In genomic region chr11:51648566-51648965, GRCm38 (mm10) we compare ENCODE assay signal across 8 mouse cellular contexts. TPM values are rescaled to one million over a fixed set of nuclear protein-coding genes. Genes with fewer than 3 reads are reported as not detected.
DNase-seq lines count a peak whose midpoint lies in the region; ATAC-seq lines count a peak whose summit lies in the region.

No protein-coding gene starts in this region.

- H3K9me3 ChIP-seq in hindbrain, embryonic 14.5 days (ENCODE audit: control insufficient read depth, low read length) = no peaks in the 10 kb centered on the region

- H3K4me1 ChIP-seq in hindbrain, embryonic 14.5 days (replicated peaks; ENCODE audit: control insufficient read depth, insufficient read depth, low read length) = peaks cover 23% of the 10 kb centered on the region

- H3K9ac ChIP-seq in hindbrain, embryonic 14.5 days = peak overlapping the region; percentile 77; the same call in 1 of the 2 replicates

- H3K27ac ChIP-seq in hindbrain, embryonic 14.5 days = peak overlapping the region; percentile 21

- peak; percentile 40 for DNase-seq in adrenal gland, postnatal 14 days
- DNase-seq in adrenal gland, adult 18-20 months (ENCODE audit: low spot score in 2 of 2) = no peak
- peak; percentile 76 for DNase-seq in embryo, embryonic 10 days (ENCODE audit: low spot score)
- no peak for DNase-seq in hindbrain, embryonic 14.5 days (ENCODE audit: low spot score)
- DNase-seq in lung, postnatal 14 days = peak; percentile 31
- no peak for DNase-seq in right cerebral cortex, postnatal 25 days
- DNase-seq in adrenal gland, postnatal 4 days (ENCODE audit: low spot score in 2 of 2) = no peak

- peaks cover 18% of the 10 kb centered on the region; the same call in 1 of the 2 replicates for H3K27me3 ChIP-seq in hindbrain, embryonic 14.5 days (ENCODE audit: control insufficient read depth, insufficient read depth, low read length)

- peak overlapping the region; percentile 94 for H3K4me2 ChIP-seq in hindbrain, embryonic 14.5 days (replicated peaks)

- peak; percentile 25; the same call in 1 of the 2 replicates for ATAC-seq in hindbrain, embryonic 14.5 days (ENCODE audit: low FRiP score)
- no peak for ATAC-seq in erythroblast, adult 5-6 weeks (replicated peaks; ENCODE audit: low FRiP score, poor library complexity, severe bottlenecking)

- WGBS in hindbrain, embryonic 14.5 days = 4% methylated on average over 3 of the region's 3 CpGs

- no peaks in the 10 kb centered on the region for H3K36me3 ChIP-seq in hindbrain, embryonic 14.5 days (replicated peaks; ENCODE audit: control insufficient read depth, insufficient read depth)

- peak overlapping the region; percentile 67; the same call in 1 of the 2 replicates for H3K4me3 ChIP-seq in hindbrain, embryonic 14.5 days (replicated peaks; ENCODE audit: low read length)

RNA-seq across cellular contexts. Expression of gene N4bp3, which starts 2.1 kb away (rescaled TPM):
- total RNA-seq in adrenal gland, postnatal 14 days (2021) = 16.2 and 18.8 TPM in 2 replicates
- 1 to 10 TPM; 6.3 to 7.7 TPM for total RNA-seq in adrenal gland, adult 18-20 months (2021)
- polyA plus RNA-seq in hindbrain, embryonic 14.5 days (2014; fragmentation: Nextera tagmentation; extraction: Ambion mirVana) = 19.9 and 22.4 TPM in 2 replicates
- 10 to 100 TPM; 19.8 to 26.5 TPM for total RNA-seq in adrenal gland, postnatal 4 days (2021)
- 1.0 TPM in 1 of 2 replicates, not detected in the other for total RNA-seq in erythroblast, adult 5-6 weeks (2015; ENCODE audit: low replicate concordance)
- total RNA-seq in erythroblast, adult 5-6 weeks (2017; ENCODE audit: low replicate concordance) = not detected in 2 replicates

RNA-seq across cellular contexts. Expression of gene D930048N14Rik, which starts 2.2 kb away (rescaled TPM):
- 1.9 and 2.7 TPM in 2 replicates for total RNA-seq in adrenal gland, postnatal 14 days (2021)
- 1 to 10 TPM; 1.3 TPM for total RNA-seq in adrenal gland, adult 18-20 months (2021)
- 1.1 and 1.2 TPM in 2 replicates for polyA plus RNA-seq in hindbrain, embryonic 14.5 days (2014; fragmentation: Nextera tagmentation; extraction: Ambion mirVana)
- total RNA-seq in adrenal gland, postnatal 4 days (2021) = 1 to 10 TPM; 3.5 to 4.1 TPM
- total RNA-seq in erythroblast, adult 5-6 weeks (2015; ENCODE audit: low replicate concordance) = 0.84 TPM in 1 of 2 replicates, not detected in the other
- total RNA-seq in erythroblast, adult 5-6 weeks (2017; ENCODE audit: low replicate concordance) = not detected in 2 replicates

RNA-seq across cellular contexts. Expression of gene Rmnd5b, which starts 12.9 kb away (rescaled TPM):
- total RNA-seq in adrenal gland, postnatal 14 days (2021) = 39.0 and 39.9 TPM in 2 replicates
- total RNA-seq in adrenal gland, adult 18-20 months (2021) = 10 to 100 TPM; 30.0 to 47.2 TPM
- 77.7 and 78.4 TPM in 2 replicates for polyA plus RNA-seq in hindbrain, embryonic 14.5 days (2014; fragmentation: Nextera tagmentation; extraction: Ambion mirVana)
- 10 to 100 TPM; 41.5 to 50.0 TPM for total RNA-seq in adrenal gland, postnatal 4 days (2021)
- 17.3 and 18.6 TPM in 2 replicates for total RNA-seq in erythroblast, adult 5-6 weeks (2015; ENCODE audit: low replicate concordance)
- 3.6 and 3.9 TPM in 2 replicates for total RNA-seq in erythroblast, adult 5-6 weeks (2017; ENCODE audit: low replicate concordance)

RNA-seq across cellular contexts. Expression of gene Nhp2, which starts 29.0 kb away (rescaled TPM):
- 64.2 and 74.7 TPM in 2 replicates for total RNA-seq in adrenal gland, postnatal 14 days (2021)
- total RNA-seq in adrenal gland, adult 18-20 months (2021) = 10 to 100 TPM; 53.3 to 68.6 TPM
- polyA plus RNA-seq in hindbrain, embryonic 14.5 days (2014; fragmentation: Nextera tagmentation; extraction: Ambion mirVana) = 103 and 118 TPM in 2 replicates
- total RNA-seq in adrenal gland, postnatal 4 days (2021) = 10 to 100 TPM; 73.2 to 74.9 TPM
- total RNA-seq in erythroblast, adult 5-6 weeks (2015; ENCODE audit: low replicate concordance) = 7.5 and 27.6 TPM in 2 replicates
- total RNA-seq in erythroblast, adult 5-6 weeks (2017; ENCODE audit: low replicate concordance) = 19.2 and 23.3 TPM in 2 replicates

RNA-seq across cellular contexts. Expression of gene 0610009B22Rik, which starts 40.1 kb away (rescaled TPM):
- 47.1 and 52.0 TPM in 2 replicates for total RNA-seq in adrenal gland, postnatal 14 days (2021)
- total RNA-seq in adrenal gland, adult 18-20 months (2021) = 10 to 100 TPM; 45.2 to 57.2 TPM
- polyA plus RNA-seq in hindbrain, embryonic 14.5 days (2014; fragmentation: Nextera tagmentation; extraction: Ambion mirVana) = 97.7 and 107 TPM in 2 replicates
- total RNA-seq in adrenal gland, postnatal 4 days (2021) = 10 to 100 TPM; 44.8 to 45.4 TPM
- 11.9 and 18.1 TPM in 2 replicates for total RNA-seq in erythroblast, adult 5-6 weeks (2015; ENCODE audit: low replicate concordance)
- 5.0 and 8.1 TPM in 2 replicates for total RNA-seq in erythroblast, adult 5-6 weeks (2017; ENCODE audit: low replicate concordance)

Comparison
In these comparisons a context has a peak if more than half of its experiments do, and no peak if none do; other contexts are left out.
1. DNase-seq: peak in adrenal gland, postnatal 14 days (single experiment), embryo, embryonic 10 days (single experiment) and lung, postnatal 14 days (single experiment); none in adrenal gland, adult 18-20 months (0 of 2), hindbrain, embryonic 14.5 days (single experiment), right cerebral cortex, postnatal 25 days (single experiment) and adrenal gland, postnatal 4 days (0 of 2).